Comparison of ENCODE assay signal across 7 mouse cellular contexts in genomic region chr10:127677591-127678336, GRCm38 (mm10). TPM values are rescaled to one million over a fixed set of nuclear protein-coding genes. Genes with fewer than 3 reads are reported as not detected.
DNase-seq lines count a peak whose midpoint lies in the region; ATAC-seq lines count a peak whose summit lies in the region.

No protein-coding gene starts in this region.

- peak; percentile 31 for ATAC-seq in CD4-positive, CD25-positive, alpha-beta regulatory T cell, adult 4 months
- ATAC-seq in heart, embryonic 15.5 days (replicated peaks; ENCODE audit: insufficient number of reproducible peaks, insufficient read depth, low FRiP score, low read depth): no peak

- H3K9me3 ChIP-seq in embryonic facial prominence, embryonic 10.5 days: no peaks in the 10 kb centered on the region
- no peaks in the 10 kb centered on the region for H3K9me3 ChIP-seq in heart, embryonic 15.5 days (replicated peaks)

- H3K4me1 ChIP-seq in embryonic facial prominence, embryonic 10.5 days: peaks cover 15% of the 10 kb centered on the region
- H3K4me1 ChIP-seq in heart, embryonic 15.5 days (replicated peaks): peaks cover 20% of the 10 kb centered on the region

- H3K4me2 ChIP-seq in heart, embryonic 15.5 days: peak overlapping the region; percentile 87

- 15% methylated on average over 14 of the region's 14 CpGs for WGBS in embryonic facial prominence, embryonic 10.5 days
- WGBS in heart, embryonic 15.5 days: 4% methylated on average over 14 of the region's 14 CpGs

- H3K9ac ChIP-seq in heart, embryonic 15.5 days: peak overlapping the region; percentile 63

- peak overlapping the region; percentile 92 for H3K27ac ChIP-seq in embryonic facial prominence, embryonic 10.5 days (replicated peaks)
- H3K27ac ChIP-seq in heart, embryonic 15.5 days: peak overlapping the region; percentile 62; the same call in 1 of the 2 replicates

- DNase-seq in R1 (ENCODE audit: low read depth, low spot score): peak; percentile 86
- DNase-seq in embryonic facial prominence, embryonic 10.5 days (ENCODE audit: low spot score): peak; percentile 74
- peak; percentile 80 to 81 for DNase-seq in kidney, postnatal 25 days
- DNase-seq in lung, postnatal 10 days: peak; percentile 89
- peak; percentile 79 to 82 for DNase-seq in right cerebral cortex, postnatal 10 days (ENCODE audit: low spot score in 2 of 2)

- peaks cover 7% of the 10 kb centered on the region; the same call in 1 of the 2 replicates for H3K36me3 ChIP-seq in embryonic facial prominence, embryonic 10.5 days (replicated peaks)
- no peaks in the 10 kb centered on the region for H3K36me3 ChIP-seq in heart, embryonic 15.5 days

- H3K27me3 ChIP-seq in embryonic facial prominence, embryonic 10.5 days (replicated peaks; ENCODE audit: low read depth, poor library complexity, severe bottlenecking): no peaks in the 10 kb centered on the region
- no peaks in the 10 kb centered on the region for H3K27me3 ChIP-seq in heart, embryonic 15.5 days

- H3K4me3 ChIP-seq in embryonic facial prominence, embryonic 10.5 days: peak overlapping the region; percentile 85
- H3K4me3 ChIP-seq in heart, embryonic 15.5 days: peak overlapping the region; percentile 70

RNA-seq across cellular contexts. Expression of gene Nab2, which starts 9.4 kb away (rescaled TPM):
- 10 to 100 TPM in 1 of 2 experiments, 1 to 10 TPM in 1; 8.9 to 10.8 TPM for polyA plus RNA-seq in CD4-positive, CD25-positive, alpha-beta regulatory T cell, adult 4 months (2017; shearing (Covaris generic))
- 11.6 and 12.1 TPM in 2 replicates for polyA plus RNA-seq in embryonic facial prominence, embryonic 10.5 days (2016; fragmentation: Nextera tagmentation; extraction: Ambion mirVana)
- 10.9 and 14.9 TPM in 2 replicates for polyA plus RNA-seq in heart, embryonic 15.5 days (2015; fragmentation: Nextera tagmentation; extraction: Ambion mirVana)

RNA-seq across cellular contexts. Expression of gene Nemp1, which starts 11.1 kb away (rescaled TPM):
- polyA plus RNA-seq in CD4-positive, CD25-positive, alpha-beta regulatory T cell, adult 4 months (2017; shearing (Covaris generic)): 1 to 10 TPM; 2.5 to 4.0 TPM
- polyA plus RNA-seq in embryonic facial prominence, embryonic 10.5 days (2016; fragmentation: Nextera tagmentation; extraction: Ambion mirVana): 10.0 and 10.7 TPM in 2 replicates
- polyA plus RNA-seq in heart, embryonic 15.5 days (2015; fragmentation: Nextera tagmentation; extraction: Ambion mirVana): 7.8 and 8.9 TPM in 2 replicates

RNA-seq across cellular contexts. Expression of gene Myo1a, which starts 27.2 kb away (rescaled TPM):
- polyA plus RNA-seq in CD4-positive, CD25-positive, alpha-beta regulatory T cell, adult 4 months (2017; shearing (Covaris generic)): not detected
- polyA plus RNA-seq in embryonic facial prominence, embryonic 10.5 days (2016; fragmentation: Nextera tagmentation; extraction: Ambion mirVana): 0.54 and 0.71 TPM in 2 replicates
- polyA plus RNA-seq in heart, embryonic 15.5 days (2015; fragmentation: Nextera tagmentation; extraction: Ambion mirVana): 0.25 and 0.29 TPM in 2 replicates

RNA-seq across cellular contexts. Expression of gene Stat6, which starts 35.0 kb away (rescaled TPM):
- 100 to 1,000 TPM; 173 to 320 TPM for polyA plus RNA-seq in CD4-positive, CD25-positive, alpha-beta regulatory T cell, adult 4 months (2017; shearing (Covaris generic))
- 10.4 and 11.5 TPM in 2 replicates for polyA plus RNA-seq in embryonic facial prominence, embryonic 10.5 days (2016; fragmentation: Nextera tagmentation; extraction: Ambion mirVana)
- 26.2 and 33.5 TPM in 2 replicates for polyA plus RNA-seq in heart, embryonic 15.5 days (2015; fragmentation: Nextera tagmentation; extraction: Ambion mirVana)

RNA-seq across cellular contexts. Expression of gene Tac2, which starts 46.5 kb away (rescaled TPM):
- polyA plus RNA-seq in CD4-positive, CD25-positive, alpha-beta regulatory T cell, adult 4 months (2017; shearing (Covaris generic)): not detected
- polyA plus RNA-seq in embryonic facial prominence, embryonic 10.5 days (2016; fragmentation: Nextera tagmentation; extraction: Ambion mirVana): 1.5 and 2.0 TPM in 2 replicates
- 0.43 and 0.64 TPM in 2 replicates for polyA plus RNA-seq in heart, embryonic 15.5 days (2015; fragmentation: Nextera tagmentation; extraction: Ambion mirVana)
